Mouse (Mus musculus): Measurements from ENCODE around the gene Cd5. TPM values are rescaled to one million over a fixed set of nuclear protein-coding genes. Genes with fewer than 3 reads are reported as not detected.

Gene Cd5
- polyA plus RNA-seq, 1 experiment from 2014 or later: 0.24 TPM

DNA sequence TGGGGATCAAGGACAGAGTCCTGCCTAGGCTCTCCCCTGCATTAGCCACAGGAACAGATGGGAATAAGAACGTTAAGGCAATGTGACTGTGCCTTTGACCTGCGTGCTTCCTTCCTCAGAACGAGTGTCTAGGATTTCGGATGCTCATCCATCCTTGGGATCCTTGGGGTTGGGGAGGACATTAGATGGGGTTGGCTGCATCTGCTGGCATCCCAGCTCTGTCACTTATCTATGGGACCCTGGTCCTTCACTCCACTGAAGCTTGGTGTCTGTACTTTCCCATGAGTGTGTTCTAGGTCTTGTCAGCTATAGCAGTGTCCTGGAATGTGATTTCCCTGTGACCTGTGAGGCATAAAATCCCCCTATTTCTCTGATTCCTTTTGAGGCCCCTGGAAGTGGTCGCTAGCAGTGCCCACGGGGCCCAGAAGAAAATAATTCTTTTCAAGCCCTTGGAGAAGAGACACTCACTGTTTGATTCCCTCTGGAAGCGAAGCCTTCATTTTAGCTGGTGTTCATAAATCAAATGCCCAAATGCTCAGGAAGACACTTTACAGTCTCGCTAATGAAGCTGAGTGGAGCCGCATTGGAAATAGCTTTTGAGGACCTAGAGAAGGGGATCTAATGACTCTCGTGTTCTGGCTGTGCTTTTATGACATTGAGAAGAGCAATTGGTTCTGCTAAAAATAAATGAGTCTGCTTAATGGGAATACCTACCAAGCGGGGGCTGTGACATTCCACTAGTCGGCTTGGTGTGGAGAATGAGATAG, 30.8 kb upstream of the Cd5 start:
- WGBS: 66% methylated on average over 12 of the region's 12 CpGs
- Histone ChIP-seq H3K27ac (peak overlapping the region; percentile 42), H3K4me1 (replicated peaks) (peaks cover 8% of the 10 kb centered on the region; the same call in 1 of the 2 replicates), H3K36me3 (no peaks in the 10 kb centered on the region), H3K9me3 (no peaks in the 10 kb centered on the region), H3K9ac (replicated peaks) (no peak overlapping the region), H3K27me3 (no peaks in the 10 kb centered on the region), H3K4me3 (replicated peaks) (no peak overlapping the region), H3K4me2 (replicated peaks) (no peak overlapping the region)
- ATAC-seq: no peak

DNA sequence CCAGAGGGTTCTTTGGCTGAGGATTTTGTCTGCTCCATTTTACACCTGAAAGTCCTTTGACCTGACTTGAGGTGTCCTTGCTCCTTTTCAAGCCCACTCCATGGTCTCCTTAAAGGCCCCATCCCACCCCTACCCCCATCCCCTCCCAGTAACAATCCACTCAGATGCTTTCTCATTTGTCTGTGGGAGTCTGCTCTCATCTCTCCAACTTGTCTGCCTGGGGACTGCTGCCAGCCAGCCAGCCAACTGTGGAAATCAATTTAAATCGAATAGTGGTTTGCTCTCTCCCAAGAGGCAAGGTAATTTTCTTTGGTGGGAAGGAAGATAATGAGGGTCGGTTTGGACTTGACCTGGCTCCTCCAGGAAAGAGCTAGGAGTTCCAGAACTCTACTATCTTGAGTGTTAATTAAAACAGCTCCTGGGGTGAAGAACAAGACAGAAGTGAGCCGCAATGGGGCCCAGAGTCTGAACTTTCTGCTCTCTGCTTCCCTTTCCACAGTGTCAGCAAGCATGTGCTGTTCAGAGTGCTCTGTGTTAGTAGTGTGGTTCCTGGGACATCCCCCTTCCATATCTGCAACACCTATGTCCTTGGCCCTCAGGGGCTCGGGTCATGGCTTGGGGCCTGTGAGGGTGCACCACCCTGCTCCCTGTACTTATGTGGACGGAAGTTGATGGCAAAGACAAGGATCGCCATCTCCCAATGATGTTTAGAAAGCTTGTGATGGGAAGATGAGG, 30.1 kb upstream of the Cd5 start:
- Histone ChIP-seq H3K4me1 (replicated peaks) (peaks cover 8% of the 10 kb centered on the region; the same call in 1 of the 2 replicates), H3K4me2 (replicated peaks) (no peak overlapping the region), H3K9ac (replicated peaks) (no peak overlapping the region), H3K36me3 (no peaks in the 10 kb centered on the region), H3K27ac (peak overlapping the region; percentile 42), H3K9me3 (no peaks in the 10 kb centered on the region), H3K4me3 (replicated peaks) (no peak overlapping the region), H3K27me3 (no peaks in the 10 kb centered on the region)
- peak; percentile 77 for ATAC-seq
- 66% methylated on average over 6 of the region's 6 CpGs for WGBS

- Histone ChIP-seq H3K9me3 (no peaks in the 10 kb centered on the region), H3K4me2 (replicated peaks) (no peak overlapping the region), H3K36me3 (no peaks in the 10 kb centered on the region), H3K27me3 (no peaks in the 10 kb centered on the region), H3K4me1 (replicated peaks) (peaks cover 8% of the 10 kb centered on the region; the same call in 1 of the 2 replicates), H3K4me3 (replicated peaks) (no peak overlapping the region), H3K27ac (no peak overlapping the region), H3K9ac (replicated peaks) (no peak overlapping the region)
- ATAC-seq: no peak
- 83% methylated on average over 10 of the region's 10 CpGs for WGBS
These were observed 28.8 kb upstream of the Cd5 start for GRCm38 (mm10) chr19:10767631-10768030.

DNA sequence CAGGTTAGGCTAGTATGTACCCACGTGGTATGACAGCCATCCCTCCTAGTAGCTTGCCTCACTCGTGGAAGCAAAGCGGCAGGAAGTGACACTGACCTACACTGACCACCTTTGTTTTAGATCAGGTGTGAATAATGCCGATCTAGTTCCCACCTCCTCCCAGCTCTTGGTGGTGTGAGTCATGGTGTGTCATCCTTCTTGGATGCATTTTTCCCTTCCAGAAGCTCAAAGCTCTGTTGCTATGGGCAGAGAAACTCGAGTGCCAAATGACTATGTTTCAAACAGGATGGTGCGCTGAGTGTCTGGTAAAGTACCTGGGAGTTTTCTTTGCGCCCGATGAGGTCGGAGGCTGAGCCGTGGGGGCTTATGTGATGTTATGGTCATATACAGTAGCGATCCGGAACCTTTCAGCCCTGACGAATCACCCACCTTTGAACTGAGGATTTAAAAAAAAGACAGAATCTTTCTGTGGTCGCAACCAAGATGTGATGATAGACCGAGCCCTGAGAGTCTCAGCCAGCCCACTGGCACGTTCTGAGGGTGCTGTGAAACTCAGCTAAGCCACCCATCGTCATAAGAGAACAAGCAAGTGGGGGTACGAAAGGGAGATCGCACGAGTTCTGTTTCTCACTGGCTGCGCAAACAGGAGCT, 24.7 kb upstream of the Cd5 start:
- no peak overlapping the region for H3K27ac ChIP-seq
- no peak for ATAC-seq
- H3K9ac ChIP-seq (replicated peaks): no peak overlapping the region
- H3K4me3 ChIP-seq (replicated peaks): no peak overlapping the region
- no peak overlapping the region for H3K4me2 ChIP-seq (replicated peaks)
- WGBS: 86% methylated on average over 21 of the region's 21 CpGs
- no peaks in the 10 kb centered on the region for H3K9me3 ChIP-seq
- H3K4me1 ChIP-seq (replicated peaks): peaks cover 2% of the 10 kb centered on the region; the same call in 1 of the 2 replicates
- no peaks in the 10 kb centered on the region for H3K27me3 ChIP-seq
- no peaks in the 10 kb centered on the region for H3K36me3 ChIP-seq

DNA sequence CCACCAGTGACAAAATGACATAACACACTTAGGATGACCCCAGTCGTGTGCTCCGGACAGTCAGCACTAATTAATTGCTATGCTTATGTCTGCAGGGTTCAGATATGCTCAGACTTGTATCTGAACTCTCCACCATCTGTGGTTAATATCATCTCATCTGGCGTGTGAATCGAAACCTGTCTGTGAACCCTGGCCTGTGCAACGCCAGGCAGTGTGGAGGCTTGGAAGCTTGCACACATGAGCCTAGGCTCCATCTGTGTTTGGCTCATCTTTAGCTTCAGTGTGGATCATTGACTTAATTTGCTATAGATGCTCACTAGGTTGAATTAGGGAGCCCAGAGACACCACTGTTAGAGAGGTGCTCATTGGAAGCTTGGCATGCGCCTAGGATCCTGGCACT, 23.7 kb upstream of the Cd5 start:
- no peaks in the 10 kb centered on the region for H3K9me3 ChIP-seq
- no peak overlapping the region for H3K27ac ChIP-seq
- H3K27me3 ChIP-seq: no peaks in the 10 kb centered on the region
- H3K4me1 ChIP-seq (replicated peaks): no peaks in the 10 kb centered on the region; the same call in 1 of the 2 replicates
- no peak overlapping the region for H3K4me2 ChIP-seq (replicated peaks)
- H3K9ac ChIP-seq (replicated peaks): no peak overlapping the region
- no peaks in the 10 kb centered on the region for H3K36me3 ChIP-seq
- 85% methylated on average over 6 of the region's 6 CpGs for WGBS
- ATAC-seq: no peak
- H3K4me3 ChIP-seq (replicated peaks): no peak overlapping the region

- no peaks in the 10 kb centered on the region; the same call in 1 of the 2 replicates for H3K4me1 ChIP-seq (replicated peaks)
- H3K27ac ChIP-seq: no peak overlapping the region
- 86% methylated on average over 8 of the region's 8 CpGs for WGBS
- H3K9me3 ChIP-seq: no peaks in the 10 kb centered on the region
- no peak overlapping the region for H3K9ac ChIP-seq (replicated peaks)
- no peak for ATAC-seq
- no peaks in the 10 kb centered on the region for H3K27me3 ChIP-seq
- H3K4me2 ChIP-seq (replicated peaks): no peak overlapping the region
- no peaks in the 10 kb centered on the region for H3K36me3 ChIP-seq
- H3K4me3 ChIP-seq (replicated peaks): no peak overlapping the region
These were observed 23.1 kb upstream of the Cd5 start for GRCm38 (mm10) chr19:10761794-10762415.

DNA sequence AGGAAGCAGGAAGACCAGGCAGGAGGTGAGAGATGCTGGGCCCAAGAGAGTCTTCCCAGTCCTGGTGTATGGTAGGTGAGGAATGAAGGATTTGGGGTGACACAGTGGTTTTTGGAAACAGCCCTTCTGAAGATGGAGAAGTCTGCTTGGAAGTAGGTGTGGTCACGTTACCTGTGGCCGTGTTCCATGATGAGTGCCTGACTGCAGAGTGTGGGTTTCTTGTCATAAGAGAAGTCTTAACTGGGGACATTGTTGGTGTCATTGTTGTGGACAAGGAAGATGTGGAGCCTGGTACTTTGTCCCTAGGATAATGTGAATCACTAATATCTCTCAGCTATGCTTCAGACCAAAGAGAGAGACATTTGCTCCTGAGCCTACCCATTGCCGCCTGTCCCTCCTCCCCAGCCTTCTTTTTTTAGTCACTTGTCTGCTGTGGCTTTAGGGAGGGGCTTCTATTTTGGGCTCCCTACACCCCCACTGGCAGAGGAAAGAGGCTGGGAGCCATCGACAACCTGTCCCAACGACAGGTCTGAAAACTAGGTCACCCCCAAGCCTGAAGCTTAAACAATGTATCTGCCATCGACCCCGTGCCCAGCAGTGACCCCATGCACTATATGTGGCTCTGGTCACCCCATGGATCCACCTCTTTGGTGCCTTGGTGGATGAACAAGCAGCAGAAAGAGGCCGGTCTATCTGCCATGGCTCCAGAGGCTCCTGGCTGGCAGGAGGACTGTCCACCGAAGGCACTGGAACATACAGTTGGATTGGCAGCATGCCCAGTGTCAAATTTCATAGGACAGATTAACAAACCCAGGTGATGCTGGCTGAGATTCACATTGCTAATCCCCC, 21.4 kb upstream of the Cd5 start:
- no peak for ATAC-seq
- 89% methylated on average over 9 of the region's 9 CpGs for WGBS
- no peaks in the 10 kb centered on the region; the same call in 1 of the 2 replicates for H3K4me1 ChIP-seq (replicated peaks)

DNA sequence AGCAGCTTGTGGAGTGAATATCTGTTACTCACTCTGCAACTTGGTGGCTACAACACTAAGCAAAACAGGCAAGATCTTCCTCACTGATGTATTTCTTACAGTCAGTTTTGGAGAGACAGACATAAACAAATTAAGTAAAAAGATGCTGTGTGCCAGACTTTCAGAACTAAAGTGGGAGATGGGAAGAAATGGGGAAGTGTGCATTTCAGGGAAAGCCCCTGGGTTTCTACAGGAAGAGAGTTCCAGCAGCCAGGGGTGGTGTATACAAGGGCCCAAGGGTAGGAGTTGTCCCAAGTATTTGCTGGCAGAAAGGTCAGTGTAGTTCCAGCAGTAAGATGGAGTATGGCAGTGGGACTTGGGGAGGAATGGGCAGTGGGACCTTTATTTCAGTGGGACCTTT, 20.7 kb upstream of the Cd5 start:
- Histone ChIP-seq H3K36me3 (no peaks in the 10 kb centered on the region), H3K27me3 (no peaks in the 10 kb centered on the region), H3K4me1 (replicated peaks) (no peaks in the 10 kb centered on the region; the same call in 1 of the 2 replicates), H3K27ac (no peak overlapping the region), H3K9me3 (no peaks in the 10 kb centered on the region), H3K9ac (replicated peaks) (no peak overlapping the region), H3K4me3 (replicated peaks) (no peak overlapping the region), H3K4me2 (replicated peaks) (no peak overlapping the region)
- ATAC-seq: no peak

More for the DNA sequence above, 21.4 kb upstream of the Cd5 start:
- H3K4me2 ChIP-seq (replicated peaks): no peak overlapping the region
- no peak overlapping the region for H3K27ac ChIP-seq
- H3K4me3 ChIP-seq (replicated peaks): no peak overlapping the region
- H3K27me3 ChIP-seq: no peaks in the 10 kb centered on the region
- H3K36me3 ChIP-seq: no peaks in the 10 kb centered on the region
- no peak overlapping the region for H3K9ac ChIP-seq (replicated peaks)
- no peaks in the 10 kb centered on the region for H3K9me3 ChIP-seq

DNA sequence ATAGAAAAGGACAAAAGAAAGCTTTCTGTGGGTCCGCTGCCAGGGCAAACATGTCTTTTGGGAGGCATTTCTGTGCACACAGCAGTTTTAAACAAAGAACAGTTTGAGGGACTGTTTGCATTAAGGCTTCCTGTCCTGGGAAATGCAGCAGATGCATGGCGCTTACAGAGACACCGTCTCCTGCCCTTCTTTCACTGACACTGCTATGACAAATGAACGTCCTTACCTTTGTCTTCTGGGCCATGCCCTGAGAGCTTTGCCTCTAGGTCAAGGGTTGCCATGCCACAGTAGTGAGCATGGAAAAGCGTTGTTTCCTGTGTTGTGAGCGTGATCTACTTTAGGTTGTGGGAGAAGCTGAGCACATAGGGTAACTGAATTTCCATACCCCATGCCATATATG, 19.9 kb upstream of the Cd5 start:
- Histone ChIP-seq H3K27me3 (no peaks in the 10 kb centered on the region), H3K4me1 (replicated peaks) (no peaks in the 10 kb centered on the region; the same call in 1 of the 2 replicates), H3K4me2 (replicated peaks) (no peak overlapping the region), H3K9me3 (no peaks in the 10 kb centered on the region), H3K9ac (replicated peaks) (no peak overlapping the region), H3K4me3 (replicated peaks) (no peak overlapping the region), H3K27ac (no peak overlapping the region), H3K36me3 (no peaks in the 10 kb centered on the region)
- ATAC-seq: no peak
- WGBS: 67% methylated on average over 6 of the region's 6 CpGs

GRCm38 (mm10) chr19:10757526-10757925, 18.7 kb upstream of the Cd5 start:
- H3K9me3 ChIP-seq: no peaks in the 10 kb centered on the region
- no peaks in the 10 kb centered on the region; the same call in 1 of the 2 replicates for H3K4me1 ChIP-seq (replicated peaks)
- no peak for ATAC-seq
- H3K4me3 ChIP-seq (replicated peaks): no peak overlapping the region
- no peak overlapping the region for H3K27ac ChIP-seq
- H3K27me3 ChIP-seq: no peaks in the 10 kb centered on the region
- H3K36me3 ChIP-seq: no peaks in the 10 kb centered on the region
- no peak overlapping the region for H3K4me2 ChIP-seq (replicated peaks)
- no peak overlapping the region for H3K9ac ChIP-seq (replicated peaks)
- WGBS: 95% methylated on average over 2 of the region's 2 CpGs

GRCm38 (mm10) chr19:10757125-10757524, 18.3 kb upstream of the Cd5 start:
- ATAC-seq: no peak
- no peak overlapping the region for H3K4me3 ChIP-seq (replicated peaks)
- H3K4me1 ChIP-seq (replicated peaks): no peaks in the 10 kb centered on the region; the same call in 1 of the 2 replicates
- H3K4me2 ChIP-seq (replicated peaks): no peak overlapping the region
- H3K9ac ChIP-seq (replicated peaks): no peak overlapping the region
- H3K9me3 ChIP-seq: no peaks in the 10 kb centered on the region
- no peaks in the 10 kb centered on the region for H3K36me3 ChIP-seq
- H3K27me3 ChIP-seq: no peaks in the 10 kb centered on the region
- no peak overlapping the region for H3K27ac ChIP-seq
